Comparison of ENCODE assay signal across 8 mouse cellular contexts in genomic region chr9:108284410-108284809, GRCm38 (mm10). TPM values are rescaled to one million over a fixed set of nuclear protein-coding genes. Genes with fewer than 3 reads are reported as not detected.
DNase-seq lines count a peak whose midpoint lies in the region; ATAC-seq and TF ChIP-seq lines count a peak whose summit lies in the region.

No protein-coding gene starts in this region.

- no peak overlapping the region for H3K27ac ChIP-seq in liver, embryonic 14.5 days

- peak; percentile 80 for ATAC-seq in liver, embryonic 14.5 days (ENCODE audit: insufficient read depth)

- H3ac ChIP-seq in C2C12 (ENCODE audit: control insufficient read depth, insufficient read length, low read depth) = no peak overlapping the region

- TF ChIP-seq CTCF in C2C12 (IDR thresholded peaks at IDR 0.05; ENCODE audit: control insufficient read depth, insufficient read depth, insufficient read length) = peak; percentile 70
- peak; percentile 91 for TF ChIP-seq CTCF in liver, embryonic 14.5 days (IDR thresholded peaks at IDR 0.05; ENCODE audit: low read depth)

- H3K79me3 ChIP-seq in C2C12 (ENCODE audit: low read depth) = no peaks in the 10 kb centered on the region

- H3K4me3 ChIP-seq in C2C12 (ENCODE audit: insufficient read depth, poor library complexity, severe bottlenecking) = no peak overlapping the region
- H3K4me3 ChIP-seq in liver, embryonic 14.5 days (ENCODE audit: insufficient read depth in 1 of 2, low read depth in 2 of 2, low read length in 2 of 2) = no peak overlapping the region

- no peaks in the 10 kb centered on the region for H3K9me3 ChIP-seq in liver, embryonic 14.5 days (ENCODE audit: control insufficient read depth, low read length)

- H3K36me3 ChIP-seq in C2C12 (ENCODE audit: control insufficient read depth, insufficient read depth) = no peaks in the 10 kb centered on the region
- H3K36me3 ChIP-seq in liver, embryonic 14.5 days (replicated peaks; ENCODE audit: control insufficient read depth, insufficient read depth, low read depth) = no peaks in the 10 kb centered on the region

- 8% methylated on average over 6 of the region's 6 CpGs for WGBS in liver, embryonic 14.5 days (ENCODE audit: insufficient replicate concordance)

- H3K79me2 ChIP-seq in C2C12 (ENCODE audit: control insufficient read depth, insufficient read depth) = no peaks in the 10 kb centered on the region

- H3K9ac ChIP-seq in liver, embryonic 14.5 days (replicated peaks) = no peak overlapping the region

- H3K27me3 ChIP-seq in C2C12 (ENCODE audit: control insufficient read depth, insufficient read depth, insufficient read length) = no peaks in the 10 kb centered on the region
- no peaks in the 10 kb centered on the region for H3K27me3 ChIP-seq in liver, embryonic 14.5 days (ENCODE audit: control insufficient read depth, insufficient read depth, low read length)

- H3K4me2 ChIP-seq in liver, embryonic 14.5 days (ENCODE audit: low read depth) = no peak overlapping the region

- DNase-seq in ZHBTc4 (ENCODE audit: low read depth, low spot score) = peak; percentile 84
- peak; percentile 88 for DNase-seq in embryo, embryonic 10 days (ENCODE audit: low spot score)
- peak; percentile 79 for DNase-seq in heart, adult 8-10 months (ENCODE audit: low spot score)
- peak; percentile 90 for DNase-seq in kidney, adult 9 months
- peak in 2 of 3 experiments; percentile 60 to 66 for DNase-seq in liver, embryonic 14.5 days (ENCODE audit: low read depth in 3 of 3, low spot score in 3 of 3)
- DNase-seq in neural tube, embryonic 10.5 days (ENCODE audit: extremely low spot score, low spot score) = peak; percentile 72
- DNase-seq in thymus, postnatal 0 days (ENCODE audit: low spot score) = peak; percentile 80

- H3K4me1 ChIP-seq in liver, embryonic 14.5 days (replicated peaks; ENCODE audit: control insufficient read depth in 2 of 2, insufficient read depth in 2 of 2, low read length in 1 of 2) = peaks cover 4 to 5% of the 10 kb centered on the region in 2 experiments; a peak in 2 of 4 replicates

- no peak for TF ChIP-seq EP300 in liver, embryonic 14.5 days (IDR thresholded peaks at IDR 0.05; ENCODE audit: low read depth)

TF ChIP-seq in C2C12, 6 proteins besides CTCF, POLR2A, EP300 and RAD21:
- TF ChIP-seq CEBPB (IDR thresholded peaks at IDR 0.05; ENCODE audit: low read depth) = no peak
- no peak for TF ChIP-seq MYOD1 (IDR thresholded peaks at IDR 0.05; ENCODE audit: control insufficient read depth, insufficient read length, low read depth)
- TF ChIP-seq FOSL1 (IDR thresholded peaks at IDR 0.05; ENCODE audit: insufficient read depth, low read length, poor library complexity, severe bottlenecking) = no peak
- no peak for TF ChIP-seq USF1 (IDR thresholded peaks at IDR 0.05; ENCODE audit: low read depth)
- TF ChIP-seq MAX (IDR thresholded peaks at IDR 0.05) = peak; percentile 70
- TF ChIP-seq MYOG (IDR thresholded peaks at IDR 0.05; ENCODE audit: control insufficient read depth, extremely low read depth, insufficient read length) = no peak

RNA-seq across cellular contexts. Expression of gene Nicn1, which starts 5.8 kb away (rescaled TPM):
- polyA plus RNA-seq in C2C12 (2012; fragmentation: generic; extraction: Trizol) = 24.6 TPM
- 10 to 100 TPM; 23.0 to 32.5 (median 28.5) TPM for total RNA-seq in heart, adult 8-10 months (2022)
- 2.8 and 2.9 TPM in 2 replicates for polyA plus RNA-seq in liver, embryonic 14.5 days (2012; rRNA removed)
- polyA plus RNA-seq in liver, embryonic 14.5 days (2014; fragmentation: Nextera tagmentation; extraction: Ambion mirVana) = 4.3 and 6.2 TPM in 2 replicates
- polyA plus RNA-seq in thymus, postnatal 0 days (2015; fragmentation: Nextera tagmentation; extraction: Ambion mirVana) = 8.2 and 12.4 TPM in 2 replicates

RNA-seq across cellular contexts. Expression of gene Amt, which starts 12.2 kb away (rescaled TPM):
- 0.71 TPM for polyA plus RNA-seq in C2C12 (2012; fragmentation: generic; extraction: Trizol)
- 1 to 10 TPM; 3.8 to 6.5 (median 4.9) TPM for total RNA-seq in heart, adult 8-10 months (2022)
- polyA plus RNA-seq in liver, embryonic 14.5 days (2012; rRNA removed) = 6.1 and 7.5 TPM in 2 replicates
- polyA plus RNA-seq in liver, embryonic 14.5 days (2014; fragmentation: Nextera tagmentation; extraction: Ambion mirVana) = 7.2 and 7.7 TPM in 2 replicates
- 1.1 and 1.8 TPM in 2 replicates for polyA plus RNA-seq in thymus, postnatal 0 days (2015; fragmentation: Nextera tagmentation; extraction: Ambion mirVana)

RNA-seq across cellular contexts. Expression of gene Dag1, which starts 20.7 kb away (rescaled TPM):
- 42.3 TPM for polyA plus RNA-seq in C2C12 (2012; fragmentation: generic; extraction: Trizol)
- 100 to 1,000 TPM; 291 to 330 (median 302) TPM for total RNA-seq in heart, adult 8-10 months (2022)
- polyA plus RNA-seq in liver, embryonic 14.5 days (2012; rRNA removed) = 4.8 and 5.3 TPM in 2 replicates
- polyA plus RNA-seq in liver, embryonic 14.5 days (2014; fragmentation: Nextera tagmentation; extraction: Ambion mirVana) = 12.0 and 13.0 TPM in 2 replicates
- 14.0 and 15.6 TPM in 2 replicates for polyA plus RNA-seq in thymus, postnatal 0 days (2015; fragmentation: Nextera tagmentation; extraction: Ambion mirVana)

RNA-seq across cellular contexts. Expression of gene Rhoa, which starts 21.5 kb away (rescaled TPM):
- polyA plus RNA-seq in C2C12 (2012; fragmentation: generic; extraction: Trizol) = 300 TPM
- total RNA-seq in heart, adult 8-10 months (2022) = 100 to 1,000 TPM; 196 to 229 (median 224) TPM
- polyA plus RNA-seq in liver, embryonic 14.5 days (2012; rRNA removed) = 62.5 and 76.4 TPM in 2 replicates
- polyA plus RNA-seq in liver, embryonic 14.5 days (2014; fragmentation: Nextera tagmentation; extraction: Ambion mirVana) = 130 and 133 TPM in 2 replicates
- 517 and 543 TPM in 2 replicates for polyA plus RNA-seq in thymus, postnatal 0 days (2015; fragmentation: Nextera tagmentation; extraction: Ambion mirVana)

RNA-seq across cellular contexts. Expression of gene Tcta, which starts 21.6 kb away (rescaled TPM):
- 13.7 TPM for polyA plus RNA-seq in C2C12 (2012; fragmentation: generic; extraction: Trizol)
- total RNA-seq in heart, adult 8-10 months (2022) = 10 to 100 TPM; 66.6 to 85.9 (median 81.5) TPM
- polyA plus RNA-seq in liver, embryonic 14.5 days (2012; rRNA removed) = 10.4 and 10.6 TPM in 2 replicates
- polyA plus RNA-seq in liver, embryonic 14.5 days (2014; fragmentation: Nextera tagmentation; extraction: Ambion mirVana) = 10.9 and 13.2 TPM in 2 replicates
- polyA plus RNA-seq in thymus, postnatal 0 days (2015; fragmentation: Nextera tagmentation; extraction: Ambion mirVana) = 41.6 and 45.7 TPM in 2 replicates
